ENCODE assay signal across 12 mouse cellular contexts in the genomic region with DNA sequence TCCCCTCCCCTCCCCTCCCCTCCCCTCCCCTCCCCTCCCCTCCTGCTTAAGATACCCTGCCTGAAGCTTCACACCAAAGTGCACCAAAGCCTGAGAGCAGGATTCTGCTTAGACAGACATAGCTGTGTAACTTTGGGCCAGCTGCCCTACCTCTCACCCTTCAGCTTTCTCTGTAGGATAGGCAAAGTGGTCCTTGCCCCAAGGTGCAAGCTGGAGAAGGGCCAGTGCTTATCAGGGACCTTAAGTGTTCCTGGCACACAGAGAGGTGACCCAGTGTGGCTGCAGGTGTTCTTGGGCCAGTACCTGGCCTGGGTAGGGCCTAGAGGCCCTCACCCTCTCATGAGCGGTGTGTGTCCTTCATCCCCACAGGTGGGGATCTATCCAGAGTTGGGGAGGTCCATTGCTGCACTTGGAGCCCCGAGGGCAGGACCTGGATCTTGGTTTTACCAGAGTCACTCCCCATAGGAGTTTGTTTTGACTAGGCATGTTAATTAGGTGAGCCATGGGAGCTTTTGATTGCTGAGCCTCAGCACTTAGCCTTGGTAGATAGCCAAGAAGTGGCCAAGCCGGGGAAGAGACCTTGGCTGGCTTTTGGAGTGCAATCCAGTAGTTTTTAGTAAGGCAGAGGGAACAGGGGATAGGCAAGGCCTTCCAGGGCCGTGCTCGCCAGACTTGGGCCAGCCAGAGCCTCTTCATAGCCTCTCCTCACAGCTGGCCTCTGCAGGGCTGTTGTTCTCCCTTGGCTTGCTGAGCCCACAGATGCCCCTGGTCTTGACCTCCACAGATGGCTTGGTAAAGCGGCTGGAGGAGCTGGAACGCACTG. TPM values are rescaled to one million over a fixed set of nuclear protein-coding genes. Genes with fewer than 3 reads are reported as not detected.
DNase-seq lines count a peak whose midpoint lies in the region; ATAC-seq and TF ChIP-seq lines count a peak whose summit lies in the region.
"Had no signal": no experiment of that assay in that cellular context is flagged by ENCODE, and none has a peak within 500 bp of the region (broad histone marks: within the 10 kb centered on the region; RNA-seq: fewer than 3 reads in every experiment).

No protein-coding gene starts in this region.

- TF ChIP-seq CTCF in forebrain, postnatal 0 days (IDR thresholded peaks at IDR 0.05; ENCODE audit: low read depth): no peak

- no peaks in the 10 kb centered on the region for H3K9me3 ChIP-seq in forebrain, postnatal 0 days (ENCODE audit: low read length)
- H3K9me3 ChIP-seq in forebrain, embryonic 11.5 days (ENCODE audit: control insufficient read depth, low read length): no peaks in the 10 kb centered on the region
- no peaks in the 10 kb centered on the region for H3K9me3 ChIP-seq in kidney, embryonic 15.5 days (replicated peaks)
- H3K9me3 ChIP-seq: neural tube, embryonic 12.5 days had no signal

- WGBS in forebrain, postnatal 0 days: 58% methylated on average over 7 of the region's 7 CpGs
- WGBS in forebrain, embryonic 11.5 days: 78% methylated on average over 7 of the region's 7 CpGs
- WGBS in kidney, embryonic 15.5 days: 78% methylated on average over 7 of the region's 7 CpGs

- no peak for DNase-seq in forebrain, postnatal 0 days
- no peak for DNase-seq in forebrain, embryonic 11.5 days (ENCODE audit: low spot score)
- peak; percentile 80 for DNase-seq in ovary, adult 18-20 months (ENCODE audit: low spot score)
- DNase-seq in ovary, postnatal 14 days (ENCODE audit: low spot score): no peak
- DNase-seq in thymus, postnatal 4 days: no peak
- no peak for DNase-seq in right cerebral cortex, postnatal 25 days
- DNase-seq: cerebellum, postnatal 10 days; thymus, adult 2 months had no signal

- H3K4me1 ChIP-seq in forebrain, postnatal 0 days (ENCODE audit: insufficient read depth): peaks cover 4% of the 10 kb centered on the region; the same call in 1 of the 2 replicates
- H3K4me1 ChIP-seq in forebrain, embryonic 11.5 days (replicated peaks; ENCODE audit: control insufficient read depth, insufficient read depth, low read length): no peaks in the 10 kb centered on the region; the same call in 1 of the 2 replicates
- H3K4me1 ChIP-seq in kidney, embryonic 15.5 days: peaks cover 3% of the 10 kb centered on the region; the same call in 1 of the 2 replicates

- no peak overlapping the region for H3K4me3 ChIP-seq in forebrain, postnatal 0 days (ENCODE audit: low read depth, low read length)
- no peak overlapping the region for H3K4me3 ChIP-seq in forebrain, embryonic 11.5 days (ENCODE audit: low read depth, low read length)
- H3K4me3 ChIP-seq in kidney, embryonic 15.5 days (replicated peaks): no peak overlapping the region
- H3K4me3 ChIP-seq: neural tube, embryonic 12.5 days had no signal

- H3K36me3 ChIP-seq in forebrain, postnatal 0 days (ENCODE audit: insufficient read depth): peaks cover 75% of the 10 kb centered on the region
- H3K36me3 ChIP-seq in forebrain, embryonic 11.5 days (ENCODE audit: control insufficient read depth, insufficient read depth, low read length): peaks cover 4% of the 10 kb centered on the region; the same call in 1 of the 2 replicates
- peaks cover 81% of the 10 kb centered on the region for H3K36me3 ChIP-seq in kidney, embryonic 15.5 days

- H3K4me2 ChIP-seq in forebrain, postnatal 0 days (ENCODE audit: low read depth): no peak overlapping the region
- no peak overlapping the region for H3K4me2 ChIP-seq in forebrain, embryonic 11.5 days (ENCODE audit: low read depth, low read length, severe bottlenecking)
- H3K4me2 ChIP-seq in kidney, embryonic 15.5 days: no peak overlapping the region

- H3K27ac ChIP-seq in forebrain, postnatal 0 days (ENCODE audit: low read depth, low read length): 0 out of 2 replicates have a peak overlapping the region, but pooled peaks have one; percentile 40
- H3K27ac ChIP-seq in forebrain, embryonic 11.5 days (ENCODE audit: low read depth, low read length): no peak overlapping the region
- 0 out of 2 replicates have a peak overlapping the region, but pooled peaks have one; percentile 18 for H3K27ac ChIP-seq in kidney, embryonic 15.5 days
- H3K27ac ChIP-seq: neural tube, embryonic 12.5 days had no signal

- no peak overlapping the region for H3K9ac ChIP-seq in forebrain, postnatal 0 days
- no peak overlapping the region for H3K9ac ChIP-seq in forebrain, embryonic 11.5 days (ENCODE audit: low read length)
- no peak overlapping the region for H3K9ac ChIP-seq in kidney, embryonic 15.5 days

- no peak for ATAC-seq in forebrain, postnatal 0 days
- no peak for ATAC-seq in forebrain, embryonic 11.5 days (replicated peaks; ENCODE audit: low FRiP score)
- ATAC-seq in kidney, embryonic 15.5 days (replicated peaks; ENCODE audit: low FRiP score): no peak
- ATAC-seq in frontal cortex, adult (ENCODE audit: low TSS enrichment): no peak

- H3K27me3 ChIP-seq in forebrain, postnatal 0 days (ENCODE audit: insufficient read depth, low read length): no peaks in the 10 kb centered on the region
- H3K27me3 ChIP-seq in forebrain, embryonic 11.5 days (ENCODE audit: control insufficient read depth, insufficient read depth, low read length): no peaks in the 10 kb centered on the region
- H3K27me3 ChIP-seq in kidney, embryonic 15.5 days: no peaks in the 10 kb centered on the region
- H3K27me3 ChIP-seq: neural tube, embryonic 12.5 days had no signal

RNA-seq across cellular contexts. Expression of a gene that starts 10.3 kb away (rescaled TPM):
- total RNA-seq in forebrain, postnatal 0 days (2014; rRNA removed): 0.62 and 0.95 TPM in 2 replicates
- polyA plus RNA-seq in forebrain, postnatal 0 days (2015; fragmentation: Nextera tagmentation; extraction: Ambion mirVana): 1.4 and 1.6 TPM in 2 replicates
- 0.16 TPM in 1 of 2 replicates, not detected in the other for polyA plus RNA-seq in forebrain, embryonic 11.5 days (2014; fragmentation: Nextera tagmentation; extraction: Ambion mirVana)
- polyA plus RNA-seq in kidney, embryonic 15.5 days (2015; fragmentation: Nextera tagmentation; extraction: Ambion mirVana): 0.12 and 0.26 TPM in 2 replicates
- total RNA-seq: granulocyte monocyte progenitor cell, adult 5-6 weeks had no signal

RNA-seq across cellular contexts. Expression of a gene that starts 15.1 kb away (rescaled TPM):
- 2.8 and 4.4 TPM in 2 replicates for total RNA-seq in forebrain, postnatal 0 days (2014; rRNA removed)
- 1.1 and 1.2 TPM in 2 replicates for polyA plus RNA-seq in forebrain, postnatal 0 days (2015; fragmentation: Nextera tagmentation; extraction: Ambion mirVana)
- 0.31 and 0.41 TPM in 2 replicates for polyA plus RNA-seq in forebrain, embryonic 11.5 days (2014; fragmentation: Nextera tagmentation; extraction: Ambion mirVana)
- polyA plus RNA-seq in kidney, embryonic 15.5 days (2015; fragmentation: Nextera tagmentation; extraction: Ambion mirVana): 0.67 and 0.74 TPM in 2 replicates

RNA-seq across cellular contexts. Expression of a gene that starts 15.3 kb away (rescaled TPM):
- total RNA-seq in forebrain, postnatal 0 days (2014; rRNA removed): 76.2 and 84.7 TPM in 2 replicates
- polyA plus RNA-seq in forebrain, postnatal 0 days (2015; fragmentation: Nextera tagmentation; extraction: Ambion mirVana): 60.9 and 72.7 TPM in 2 replicates
- 29.0 and 32.4 TPM in 2 replicates for polyA plus RNA-seq in forebrain, embryonic 11.5 days (2014; fragmentation: Nextera tagmentation; extraction: Ambion mirVana)
- polyA plus RNA-seq in kidney, embryonic 15.5 days (2015; fragmentation: Nextera tagmentation; extraction: Ambion mirVana): 45.5 and 49.8 TPM in 2 replicates

RNA-seq across cellular contexts. Expression of a gene that starts 41.1 kb away (rescaled TPM):
- 3.2 and 7.9 TPM in 2 replicates for total RNA-seq in forebrain, postnatal 0 days (2014; rRNA removed)
- 9.1 and 11.3 TPM in 2 replicates for polyA plus RNA-seq in forebrain, postnatal 0 days (2015; fragmentation: Nextera tagmentation; extraction: Ambion mirVana)
- polyA plus RNA-seq in forebrain, embryonic 11.5 days (2014; fragmentation: Nextera tagmentation; extraction: Ambion mirVana): 1.3 and 4.2 TPM in 2 replicates
- 13.4 and 14.3 TPM in 2 replicates for polyA plus RNA-seq in kidney, embryonic 15.5 days (2015; fragmentation: Nextera tagmentation; extraction: Ambion mirVana)
- total RNA-seq: granulocyte monocyte progenitor cell, adult 5-6 weeks had no signal
